Mouse (Mus musculus) forebrain, embryonic 14.5 days (tissue): ENCODE measurements around the gene 2410004P03Rik. TPM values are rescaled to one million over a fixed set of nuclear protein-coding genes. Genes with fewer than 3 reads are reported as not detected.

Source experiments
- ATAC-seq: fragments of 200-750 bp; cut with Nextera tagmentation; 2 replicates; pipeline ENCODE4 v1.8.0; 2017; ENCODE audit warnings: mild to moderate bottlenecking, moderate library complexity
- DNase-seq: peaks from one replicate; pipeline ENCODE4 v3.0.0-alpha.2; 2015; ENCODE audit warnings: low spot score
- H3K27ac ChIP-seq: fragments of 300-500 bp; sonication (generic); 2 replicates; pipeline ENCODE4 v1.5.1; 2014; ENCODE audit warnings: low read depth, mild to moderate bottlenecking, control low read depth, low read length, moderate library complexity
- H3K27me3 ChIP-seq: fragments of 300-500 bp; sonication (generic); replicated peaks from 2 replicates; pipeline ENCODE4 v1.6.1; 2014; ENCODE audit warnings: low read length, control low read depth, mixed read lengths; ENCODE audit not compliant: control insufficient read depth, insufficient read depth
- H3K36me3 ChIP-seq: fragments of 300-500 bp; sonication (generic); 2 replicates; pipeline ENCODE4 v1.6.1; 2014; ENCODE audit warnings: low read length, control low read depth; ENCODE audit not compliant: control insufficient read depth, insufficient read depth
- H3K4me1 ChIP-seq: fragments of 300-500 bp; sonication (generic); 2 replicates; pipeline ENCODE4 v1.6.1; 2014; ENCODE audit warnings: antibody characterized with exemption, low read length, control low read depth; ENCODE audit not compliant: control insufficient read depth, insufficient read depth
- H3K4me2 ChIP-seq: fragments of 300-500 bp; sonication (generic); 2 replicates; pipeline ENCODE4 v1.6.1; 2014; ENCODE audit warnings: mild to moderate bottlenecking, control low read depth, low read length
- H3K4me3 ChIP-seq: fragments of 300-500 bp; sonication (generic); 2 replicates; pipeline ENCODE4 v1.5.1; 2014; ENCODE audit warnings: low read depth, low read length, control low read depth
- H3K9ac ChIP-seq: fragments of 300-500 bp; sonication (generic); 2 replicates; pipeline ENCODE4 v1.6.1; 2014; ENCODE audit warnings: mild to moderate bottlenecking, low read length, control low read depth, moderate library complexity
- H3K9me3 ChIP-seq: fragments of 300-500 bp; sonication (generic); replicated peaks from 2 replicates; pipeline ENCODE4 v1.6.1; 2016; ENCODE audit warnings: low read length, control low read depth, mixed read lengths; ENCODE audit not compliant: control insufficient read depth
- WGBS: fragments of 180-500 bp; shearing (Covaris S2); extraction: QIAGEN DNeasy Blood & Tissue Kit; methylation state at CpG from one replicate; pipeline ENCODE4 v1.1.7; 2014; 5-methylcytosine and 5-hydroxymethylcytosine counted together
- polyA plus RNA-seq: library from polyadenylated mRNA; unstranded; fragments of >200 nt; fragmentation: Nextera tagmentation; extraction: Ambion mirVana; gene quantifications from 2 replicates; pipeline ENCODE4 v1.2.1, GENCODE M21; 2014

The 2410004P03Rik gene
- 2.8 and 4.9 TPM in 2 replicates for polyA plus RNA-seq

DNA sequence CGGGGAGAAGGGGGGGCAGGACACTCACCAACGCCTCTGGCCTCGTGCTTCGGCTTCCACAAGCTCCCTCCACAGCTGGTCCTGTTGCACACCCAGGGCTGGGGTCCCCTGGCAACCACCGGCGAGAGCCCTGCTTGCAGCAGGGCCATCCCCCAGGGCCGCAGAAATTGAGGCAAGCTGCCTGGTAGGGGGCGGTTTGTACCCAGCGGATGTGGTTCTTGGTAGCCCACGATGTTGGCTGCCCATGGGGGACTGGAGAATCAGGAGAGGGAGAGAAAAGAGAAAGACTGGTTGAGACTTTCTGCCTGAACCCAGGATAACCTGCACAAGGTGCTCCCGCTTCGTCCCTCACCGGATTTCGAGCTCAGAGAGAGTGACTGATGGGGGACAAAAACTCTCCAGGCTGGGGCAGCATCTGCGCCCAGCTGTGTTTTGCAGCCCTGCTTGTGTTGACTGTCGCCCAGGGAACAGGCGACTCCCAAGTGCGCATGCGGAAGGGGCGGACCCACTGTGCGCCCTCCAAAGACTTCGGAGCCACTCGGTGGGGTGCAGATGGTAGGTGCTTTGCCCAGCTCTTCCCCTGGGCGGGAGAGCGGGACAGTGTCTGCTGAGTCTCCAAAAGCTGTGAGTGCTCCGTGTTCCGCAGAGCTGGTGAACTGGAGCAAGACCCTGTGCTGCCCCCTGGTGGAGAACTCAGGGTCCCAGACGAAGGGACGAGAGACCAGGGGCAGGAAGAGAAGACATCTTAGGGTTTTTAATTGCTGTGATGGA is at the start of gene 2410004P03Rik:
Gene 2410004P03Rik (minus strand): TSS at position 628 of the 771 bp plus-strand sequence.
- DNase-seq, result peak; percentile 77
- peak; percentile 73 for ATAC-seq
- Histone ChIP-seq H3K4me2 (peak within 1 kb of the TSS; percentile 55), H3K27me3 (no peaks in the 10 kb centered on the region), H3K36me3 (no peaks in the 10 kb centered on the region), H3K9me3 (no peaks in the 10 kb centered on the region), H3K9ac (peak within 1 kb of the TSS; percentile 46), H3K4me3 (peak within 1 kb of the TSS; percentile 30), H3K27ac (no peak within 1 kb of the TSS), H3K4me1 (0 out of 2 replicates have a peak, but pooled peaks cover 4% of the 10 kb centered on the region)
- WGBS, result 7% methylated on average over 29 of the region's 29 CpGs

DNA sequence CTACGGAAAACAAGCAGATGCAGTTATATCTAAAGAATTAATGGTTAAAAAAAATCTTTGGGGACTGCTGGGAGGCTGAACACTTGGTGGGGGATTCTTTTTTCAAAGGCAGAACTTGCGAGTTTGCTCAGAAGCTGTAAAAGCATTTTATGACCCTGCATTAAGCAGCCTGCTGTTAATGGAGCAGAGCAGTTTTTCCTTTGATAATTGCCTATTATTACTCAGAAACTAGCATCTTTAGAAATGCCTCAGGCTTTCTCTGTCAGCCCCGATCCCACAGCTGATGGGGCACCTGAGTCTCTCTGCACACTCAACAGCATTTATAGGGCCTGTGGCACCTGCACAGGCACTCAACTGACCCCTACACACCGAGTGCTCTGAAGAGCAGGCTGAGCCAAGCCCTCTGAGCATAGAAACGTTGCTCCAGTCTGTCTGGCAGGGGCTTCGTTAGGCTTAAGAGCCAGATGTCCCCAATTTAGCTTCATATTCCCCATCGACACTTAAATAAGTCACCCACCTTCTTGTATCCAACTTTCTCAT is 49.7 kb upstream of the 2410004P03Rik start:
- Histone ChIP-seq H3K4me1 (peaks cover 12% of the 10 kb centered on the region), H3K4me3 (no peak overlapping the region), H3K9me3 (no peaks in the 10 kb centered on the region), H3K27me3 (no peaks in the 10 kb centered on the region), H3K36me3 (no peaks in the 10 kb centered on the region), H3K4me2 (no peak overlapping the region), H3K9ac (no peak overlapping the region), H3K27ac (peak overlapping the region; percentile 69)
- 34% methylated on average over 7 of the region's 7 CpGs for WGBS
- DNase-seq (peak; percentile 39), ATAC-seq (no peak)

DNA sequence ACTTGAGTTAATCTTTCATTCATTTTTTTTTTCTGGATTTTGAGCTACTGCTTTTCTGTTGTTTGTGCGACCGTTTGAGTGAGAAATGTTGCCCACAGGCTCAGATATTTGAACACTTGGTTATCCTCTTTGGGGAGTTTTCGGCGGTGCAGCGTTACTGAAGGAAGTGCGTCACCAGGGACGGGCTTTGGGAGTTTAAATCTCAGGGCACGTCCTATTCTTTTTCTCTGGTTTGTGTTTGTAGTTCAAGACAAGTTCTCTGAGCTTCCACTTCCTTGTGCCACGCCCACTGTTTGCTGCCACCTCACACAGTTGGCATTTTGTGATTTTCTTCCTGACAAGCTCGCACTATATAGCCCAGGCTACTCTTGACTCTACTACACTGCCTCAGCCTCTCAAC is 47.0 kb upstream of the 2410004P03Rik start:
- H3K36me3 ChIP-seq, result no peaks in the 10 kb centered on the region
- ATAC-seq, result no peak
- H3K4me3 ChIP-seq, result no peak overlapping the region
- H3K27me3 ChIP-seq, result no peaks in the 10 kb centered on the region
- DNase-seq, result no peak
- H3K4me1 ChIP-seq, result peaks cover 12% of the 10 kb centered on the region
- H3K27ac ChIP-seq, result no peak overlapping the region
- no peak overlapping the region for H3K9ac ChIP-seq
- 81% methylated on average over 10 of the region's 10 CpGs for WGBS
- H3K4me2 ChIP-seq, result no peak overlapping the region
- no peaks in the 10 kb centered on the region for H3K9me3 ChIP-seq

DNA sequence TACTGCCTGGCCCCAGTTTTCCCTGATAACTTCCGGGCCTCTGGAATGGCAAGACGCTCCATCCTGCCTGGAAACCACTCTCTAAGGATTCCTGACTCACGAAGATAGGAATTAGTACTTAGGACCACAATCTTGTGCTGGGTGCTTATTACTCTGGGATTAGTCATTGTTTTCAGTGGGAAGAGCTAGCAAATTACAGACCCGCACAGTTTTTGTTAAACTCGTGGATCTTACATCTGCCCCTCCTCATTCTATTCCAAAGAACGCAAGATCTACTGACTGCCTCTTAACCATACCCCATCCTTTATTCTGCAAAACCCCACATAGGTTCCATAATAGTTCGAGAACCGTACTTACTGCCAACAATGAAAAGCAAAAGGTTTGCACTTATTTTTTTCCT is 45.6 kb upstream of the 2410004P03Rik start:
- H3K27me3 ChIP-seq, result no peaks in the 10 kb centered on the region
- no peak overlapping the region for H3K4me3 ChIP-seq
- no peaks in the 10 kb centered on the region for H3K9me3 ChIP-seq
- no peak overlapping the region for H3K9ac ChIP-seq
- DNase-seq (no peak), ATAC-seq (no peak)
- H3K4me2 ChIP-seq, result no peak overlapping the region
- H3K36me3 ChIP-seq, result no peaks in the 10 kb centered on the region
- peaks cover 12% of the 10 kb centered on the region for H3K4me1 ChIP-seq
- 54% methylated on average over 8 of the region's 8 CpGs for WGBS
- H3K27ac ChIP-seq, result no peak overlapping the region

DNA sequence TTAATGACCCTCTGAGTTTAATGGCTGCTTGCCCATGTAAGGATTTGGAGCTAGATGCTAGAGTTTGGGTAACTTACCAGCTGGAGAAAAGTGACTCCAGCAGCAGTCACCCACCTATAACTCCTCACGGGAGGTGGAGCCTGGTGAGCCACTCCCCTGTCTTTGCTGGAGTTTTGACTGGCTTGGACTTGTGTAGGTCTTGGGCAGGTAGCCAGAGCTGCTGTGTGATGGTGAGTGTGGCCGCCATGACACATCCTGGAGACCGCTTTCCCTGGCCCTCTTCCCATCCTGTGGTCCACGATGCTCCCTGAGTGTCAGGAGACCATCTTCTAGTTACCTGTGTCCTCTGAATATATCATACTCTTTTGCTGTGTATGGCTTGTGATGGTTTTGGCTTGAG is 44.2 kb upstream of the 2410004P03Rik start:
- Histone ChIP-seq H3K36me3 (no peaks in the 10 kb centered on the region), H3K9ac (no peak overlapping the region), H3K4me1 (peaks cover under 1% of the 10 kb centered on the region), H3K9me3 (no peaks in the 10 kb centered on the region), H3K4me3 (no peak overlapping the region), H3K27ac (no peak overlapping the region), H3K4me2 (no peak overlapping the region), H3K27me3 (no peaks in the 10 kb centered on the region)
- ATAC-seq (no peak), DNase-seq (no peak)
- 93% methylated on average over 4 of the region's 4 CpGs for WGBS

DNA sequence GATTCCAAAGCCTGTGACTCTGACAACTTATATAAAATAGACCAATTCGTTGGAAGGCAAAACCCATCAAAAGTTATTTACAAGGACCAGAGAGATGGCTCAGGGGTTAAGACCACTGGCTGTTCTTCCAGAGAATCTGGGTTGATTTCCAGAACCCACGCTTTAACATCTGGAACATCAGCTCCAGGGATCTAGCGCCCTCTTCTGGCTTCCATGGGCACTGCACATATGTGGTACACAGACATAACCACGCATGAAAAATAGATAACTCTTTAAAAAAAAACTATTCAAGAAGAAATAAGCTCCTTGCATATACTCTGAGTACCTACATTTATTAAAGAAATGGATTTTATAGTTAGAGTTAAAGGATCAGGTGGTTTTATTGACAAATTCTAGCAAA is 43.2 kb upstream of the 2410004P03Rik start:
- 56% methylated on average over 4 of the region's 4 CpGs for WGBS
- ATAC-seq (no peak), DNase-seq (no peak)
- no peak overlapping the region for H3K27ac ChIP-seq
- H3K36me3 ChIP-seq, result no peaks in the 10 kb centered on the region
- H3K4me3 ChIP-seq, result no peak overlapping the region
- no peak overlapping the region for H3K4me2 ChIP-seq
- no peak overlapping the region for H3K9ac ChIP-seq
- H3K27me3 ChIP-seq, result no peaks in the 10 kb centered on the region
- no peaks in the 10 kb centered on the region for H3K4me1 ChIP-seq
- no peaks in the 10 kb centered on the region for H3K9me3 ChIP-seq

DNA sequence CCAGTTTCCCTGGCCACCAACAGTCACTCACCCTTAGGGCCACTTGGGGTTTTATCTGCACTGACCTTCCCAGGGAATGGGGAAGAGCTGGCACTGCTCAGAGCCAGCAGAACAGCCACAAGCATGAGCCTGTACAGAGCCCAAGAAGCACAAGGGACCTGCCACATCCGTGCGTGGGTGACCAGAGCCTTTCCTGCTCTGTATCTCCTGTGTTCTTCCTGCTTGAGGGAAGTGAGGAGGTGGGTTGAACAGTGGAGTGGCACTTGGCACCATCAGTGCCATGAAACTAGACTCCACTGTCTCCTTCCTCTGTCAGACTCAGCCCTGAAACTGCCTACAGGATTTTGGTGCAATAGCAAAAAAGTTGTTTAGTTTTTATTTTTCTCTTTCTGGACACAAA is 41.1 kb upstream of the 2410004P03Rik start:
- no peaks in the 10 kb centered on the region for H3K4me1 ChIP-seq
- DNase-seq (no peak), ATAC-seq (no peak)
- H3K4me2 ChIP-seq, result no peak overlapping the region
- H3K27ac ChIP-seq, result no peak overlapping the region
- H3K9ac ChIP-seq, result no peak overlapping the region
- WGBS, result 85% methylated on average over 2 of the region's 2 CpGs
- H3K36me3 ChIP-seq, result no peaks in the 10 kb centered on the region
- H3K9me3 ChIP-seq, result no peaks in the 10 kb centered on the region
- H3K4me3 ChIP-seq, result no peak overlapping the region
- H3K27me3 ChIP-seq, result no peaks in the 10 kb centered on the region

DNA sequence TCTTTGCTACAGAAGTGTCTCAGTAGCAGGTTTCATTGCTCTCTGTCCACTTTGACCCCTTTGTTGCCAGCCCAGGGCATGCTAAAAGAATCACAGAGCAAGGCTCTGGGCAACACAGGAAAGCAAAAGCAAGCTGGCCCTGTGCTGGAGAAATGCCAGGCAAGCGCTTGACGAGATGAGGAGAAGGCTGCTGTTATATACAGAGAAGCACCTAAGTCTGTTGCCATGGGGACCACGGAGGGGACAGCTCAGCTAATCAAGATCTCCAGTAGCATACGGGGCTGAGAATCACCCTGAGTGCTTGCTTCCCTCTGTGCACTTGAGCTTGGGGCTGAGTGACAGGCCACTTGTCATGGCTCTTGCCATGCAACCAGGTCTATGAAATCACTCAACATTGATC is 39.5 kb upstream of the 2410004P03Rik start:
- 32% methylated on average over 4 of the region's 4 CpGs for whole genome bisulfite sequencing
- Histone ChIP-seq H3K9ac (no peak overlapping the region), H3K4me2 (no peak overlapping the region), H3K4me3 (no peak overlapping the region), H3K4me1 (no peaks in the 10 kb centered on the region), H3K27ac (no peak overlapping the region), H3K27me3 (no peaks in the 10 kb centered on the region), H3K9me3 (no peaks in the 10 kb centered on the region), H3K36me3 (no peaks in the 10 kb centered on the region)
- ATAC-seq (peak; percentile 64; the same call in 1 of the 2 replicates), DNase-seq (peak; percentile 72)

DNA sequence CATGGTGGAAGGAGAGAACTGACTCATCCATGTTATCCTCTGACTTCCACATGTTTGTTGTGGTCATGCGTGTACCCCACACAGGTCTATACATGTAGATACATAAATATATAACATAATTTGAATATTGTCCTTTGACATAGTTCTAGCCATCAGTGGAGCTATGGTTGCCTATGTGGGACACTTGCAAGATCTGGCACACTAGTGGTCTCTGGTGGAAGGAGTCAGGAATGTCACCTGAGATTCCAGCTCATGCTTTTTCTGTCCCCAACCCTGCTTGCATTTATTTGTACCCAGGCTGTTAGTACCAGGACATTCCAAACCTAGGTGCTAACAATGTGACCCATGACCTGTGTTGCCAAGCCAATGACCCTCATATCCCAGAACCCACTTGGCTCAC is 38.3 kb upstream of the 2410004P03Rik start:
- ATAC-seq (no peak), DNase-seq (no peak)
- Histone ChIP-seq H3K36me3 (no peaks in the 10 kb centered on the region), H3K9me3 (no peaks in the 10 kb centered on the region), H3K4me1 (no peaks in the 10 kb centered on the region), H3K4me3 (no peak overlapping the region), H3K27ac (no peak overlapping the region), H3K27me3 (no peaks in the 10 kb centered on the region), H3K9ac (no peak overlapping the region), H3K4me2 (no peak overlapping the region)
- 97% methylated on average over 1 of the region's 1 CpGs for WGBS
